Mouse (Mus musculus) embryo, embryonic 11.5 days (tissue): ENCODE measurements around the gene Cobll1.
"Not testable (repeated sequence)": the region's sequence is repeated elsewhere in the genome, so short reads cannot be mapped to it uniquely, and the experiment has no call there.

Source experiments
- DNase-seq: peaks from one replicate; pipeline ENCODE4 v3.0.0-alpha.2; 2012; ENCODE audit warnings: low read depth, low spot score

The Cobll1 gene

DNA sequence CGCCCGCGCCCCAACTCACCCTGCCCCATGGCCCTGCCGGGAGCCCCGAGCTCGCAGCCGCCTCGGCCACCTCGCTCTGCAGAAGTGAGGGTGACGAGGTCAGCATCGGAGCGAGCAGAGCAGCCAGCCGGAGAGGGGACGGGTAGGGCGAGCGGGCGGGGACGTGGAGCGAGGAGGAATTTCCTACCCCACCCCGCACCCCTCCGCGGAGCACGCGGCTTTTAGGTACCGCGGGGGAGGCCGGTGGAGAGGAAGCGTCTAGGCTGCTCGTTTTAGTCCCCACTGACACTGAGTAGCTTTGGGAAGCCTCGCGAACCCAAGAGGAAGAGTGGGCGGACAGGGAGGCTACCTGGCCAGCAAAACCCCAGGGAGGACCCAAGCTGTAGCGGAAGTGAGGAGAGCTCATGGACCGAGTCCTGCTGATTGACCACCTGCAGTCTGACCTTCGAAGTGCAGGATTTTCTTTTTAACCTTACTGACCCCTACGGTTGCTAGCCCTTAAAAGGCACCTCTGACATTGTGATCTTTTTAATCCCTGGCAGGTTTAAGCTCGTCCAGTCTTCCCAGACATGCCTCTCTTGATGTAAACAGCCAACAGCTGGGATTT lies at the start of gene Cobll1:
Gene Cobll1, minus strand, starts transcription at position 440 of the 607 bp plus-strand sequence.
- DNase-seq, result peak; percentile 30

DNA sequence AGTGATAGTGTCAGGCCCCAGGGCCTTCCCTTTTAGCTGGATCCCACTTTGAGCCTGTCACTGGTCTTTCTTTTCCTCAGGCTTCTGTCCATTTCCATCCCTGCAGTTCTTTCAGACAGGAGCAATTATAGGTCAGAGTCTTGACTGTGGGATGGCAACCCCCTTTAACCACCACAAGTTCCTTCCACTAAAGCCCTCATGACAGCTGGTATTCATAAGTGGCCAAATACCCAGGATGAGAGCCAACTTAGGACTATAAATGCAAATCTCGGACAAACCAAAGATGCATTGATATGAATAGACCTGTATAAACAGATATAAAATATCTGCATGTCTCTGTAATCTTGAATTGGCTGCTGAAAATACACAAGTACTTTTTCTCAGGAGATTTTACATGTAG lies 49.5 kb upstream of the Cobll1 start:
- DNase-seq, result no peak

DNA sequence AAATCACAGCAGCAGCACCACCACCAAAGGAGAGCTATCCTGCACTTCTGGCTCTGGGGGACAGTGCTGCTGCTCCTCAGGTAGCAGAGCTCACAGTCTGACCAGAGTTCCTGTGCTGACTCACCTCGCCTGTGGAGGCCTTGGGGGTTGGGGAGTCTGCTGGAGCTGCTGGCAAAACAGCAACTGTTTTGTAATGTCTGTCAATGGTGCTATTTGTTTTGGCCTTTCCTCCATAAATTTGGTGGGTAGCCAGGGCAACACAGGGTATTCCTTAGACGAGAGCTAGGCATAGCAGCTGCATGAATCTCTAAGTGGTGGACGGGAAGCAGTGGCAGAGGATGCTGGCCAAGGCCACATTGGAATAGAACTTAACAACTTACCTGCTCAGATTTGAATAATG lies 46.2 kb upstream of the Cobll1 start:
- DNase-seq, result no peak

DNA sequence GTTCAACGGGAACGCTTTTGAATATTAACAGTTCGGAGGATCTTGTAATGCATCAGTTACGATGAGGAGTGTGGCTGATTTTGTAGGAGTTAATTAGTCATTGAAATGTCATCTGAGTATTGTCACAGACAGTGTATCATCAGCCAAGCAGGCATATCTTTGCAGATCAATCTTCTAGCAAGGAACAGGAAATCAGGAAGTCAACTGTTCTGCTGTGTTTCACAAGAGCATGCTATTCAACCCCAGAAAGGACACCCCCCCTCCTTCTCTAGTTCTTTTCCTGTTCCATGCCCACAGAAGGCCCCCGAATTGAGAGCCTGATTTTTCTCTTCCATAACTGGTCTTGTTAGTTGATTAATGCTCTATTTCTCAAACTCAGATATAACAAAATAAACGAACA lies 43.8 kb upstream of the Cobll1 start:
- no peak for DNase-seq

DNA sequence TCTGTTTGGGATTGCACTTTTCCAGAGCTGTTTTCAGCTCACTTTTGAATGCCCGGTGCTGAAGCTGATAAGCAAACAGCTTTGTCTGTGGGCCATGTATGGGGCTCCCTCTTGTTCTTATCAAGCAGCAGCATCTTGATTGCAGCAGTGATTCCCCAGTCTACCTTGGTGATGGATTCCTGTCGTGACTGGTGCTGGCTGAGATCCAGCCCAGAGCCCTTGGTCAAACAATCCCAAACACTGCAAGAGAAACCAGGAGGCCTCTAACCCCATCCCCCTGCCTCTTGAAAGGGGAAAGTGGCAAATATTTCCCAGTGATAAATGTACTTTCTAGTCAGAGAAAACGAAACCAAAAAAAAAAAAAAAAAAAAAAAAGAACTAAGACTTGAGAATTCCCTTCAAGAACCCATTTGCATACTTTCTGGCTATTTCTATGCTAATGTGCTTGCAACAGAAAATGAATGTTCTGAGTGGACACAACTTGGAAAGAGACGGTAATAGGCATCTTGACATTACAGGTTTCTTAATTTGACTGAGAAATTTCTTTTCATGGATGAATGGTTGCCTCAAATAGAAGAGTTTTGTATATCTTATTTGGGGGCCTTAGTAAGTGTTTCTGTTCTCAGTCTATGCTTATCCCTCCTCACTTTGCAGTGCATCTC lies 40.0 kb upstream of the Cobll1 start:
- no peak for DNase-seq

DNA sequence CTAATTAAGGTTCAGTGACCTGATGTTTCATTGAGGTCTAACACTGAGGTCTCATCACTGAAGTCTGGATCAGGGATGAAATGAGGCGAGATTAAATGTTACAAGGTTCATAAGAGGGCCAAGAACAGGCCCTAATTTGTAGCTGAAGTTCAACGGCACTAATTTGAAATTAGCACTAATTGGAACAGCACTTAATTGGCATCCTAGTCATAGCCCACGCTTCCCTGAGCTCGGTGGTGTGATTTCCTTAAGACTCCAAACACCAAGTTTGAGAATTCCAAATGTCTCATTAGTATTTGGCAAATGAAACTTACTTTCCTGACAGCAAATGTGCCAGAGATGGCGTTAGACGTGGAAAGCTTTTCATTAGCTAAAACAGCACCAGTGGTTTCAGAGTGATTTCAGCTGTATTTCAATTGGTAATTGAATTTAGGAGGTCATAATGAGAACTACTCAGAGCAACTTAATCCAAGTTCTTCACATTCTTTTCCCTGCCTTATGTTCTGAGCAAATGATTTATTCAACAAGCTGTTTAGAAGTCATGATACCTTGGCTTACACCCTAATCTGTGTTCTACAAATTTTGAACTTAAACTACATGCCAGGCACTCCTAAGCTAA lies 36.3 kb upstream of the Cobll1 start:
- DNase-seq, result no peak

DNA sequence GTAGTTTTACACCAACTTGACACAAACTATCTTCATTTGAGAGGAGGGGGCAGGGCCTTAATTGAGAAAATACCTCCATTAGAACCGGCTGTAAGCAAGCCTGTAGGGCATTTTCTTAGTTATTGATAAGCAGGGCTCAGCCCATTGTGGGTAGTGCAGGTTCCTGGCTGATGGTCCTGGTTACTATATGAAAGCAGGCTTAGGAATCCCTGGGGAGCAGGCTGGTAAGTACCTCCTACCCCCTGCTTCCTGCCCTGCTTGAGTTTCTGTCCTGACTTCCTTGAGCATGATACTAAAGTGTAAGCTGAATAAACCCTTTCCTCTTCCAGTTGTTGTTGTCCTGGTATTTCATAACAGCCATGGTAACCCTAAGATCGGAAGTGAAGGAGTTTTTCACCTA lies 34.7 kb upstream of the Cobll1 start:
- no peak for DNase-seq

DNA sequence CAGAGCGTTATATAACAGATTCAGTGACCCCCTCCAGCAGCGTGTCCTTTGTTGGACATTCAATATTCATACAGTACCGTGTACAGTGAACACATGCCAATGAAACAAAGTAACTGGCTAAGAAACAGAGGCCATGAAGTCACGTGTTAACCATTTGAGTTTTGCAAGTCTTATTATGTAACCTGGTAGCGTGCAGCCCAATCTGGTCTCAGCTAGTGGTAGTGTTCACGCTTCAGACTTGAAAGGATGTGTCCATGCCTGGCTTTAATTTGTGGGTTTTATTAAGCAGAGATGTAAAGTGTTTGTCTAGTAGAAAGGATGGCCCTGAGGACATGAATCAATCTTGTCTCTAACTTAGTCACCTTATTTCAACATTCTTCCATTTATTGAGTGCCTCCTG lies 29.5 kb upstream of the Cobll1 start:
- DNase-seq, result no peak

DNA sequence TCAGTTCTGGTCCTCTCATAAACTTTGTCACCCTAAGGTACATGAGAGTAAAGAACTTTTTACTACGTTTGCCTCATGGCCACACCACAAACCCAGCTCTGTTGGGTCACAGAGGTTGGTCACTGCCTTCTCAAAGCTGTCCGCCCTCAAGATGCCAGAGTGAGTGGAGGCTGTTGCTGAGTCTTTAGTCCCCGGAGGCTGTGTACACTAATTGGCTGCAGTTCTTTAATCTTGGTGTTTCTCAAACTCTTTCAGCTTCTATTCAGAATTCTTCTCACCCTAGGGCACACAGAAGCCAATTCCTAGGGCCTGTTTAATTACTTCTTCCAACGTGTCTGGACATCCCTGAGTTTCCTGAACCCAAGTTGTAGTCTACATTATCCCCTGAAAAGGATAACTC lies 28.6 kb upstream of the Cobll1 start:
- no peak for DNase-seq

DNA sequence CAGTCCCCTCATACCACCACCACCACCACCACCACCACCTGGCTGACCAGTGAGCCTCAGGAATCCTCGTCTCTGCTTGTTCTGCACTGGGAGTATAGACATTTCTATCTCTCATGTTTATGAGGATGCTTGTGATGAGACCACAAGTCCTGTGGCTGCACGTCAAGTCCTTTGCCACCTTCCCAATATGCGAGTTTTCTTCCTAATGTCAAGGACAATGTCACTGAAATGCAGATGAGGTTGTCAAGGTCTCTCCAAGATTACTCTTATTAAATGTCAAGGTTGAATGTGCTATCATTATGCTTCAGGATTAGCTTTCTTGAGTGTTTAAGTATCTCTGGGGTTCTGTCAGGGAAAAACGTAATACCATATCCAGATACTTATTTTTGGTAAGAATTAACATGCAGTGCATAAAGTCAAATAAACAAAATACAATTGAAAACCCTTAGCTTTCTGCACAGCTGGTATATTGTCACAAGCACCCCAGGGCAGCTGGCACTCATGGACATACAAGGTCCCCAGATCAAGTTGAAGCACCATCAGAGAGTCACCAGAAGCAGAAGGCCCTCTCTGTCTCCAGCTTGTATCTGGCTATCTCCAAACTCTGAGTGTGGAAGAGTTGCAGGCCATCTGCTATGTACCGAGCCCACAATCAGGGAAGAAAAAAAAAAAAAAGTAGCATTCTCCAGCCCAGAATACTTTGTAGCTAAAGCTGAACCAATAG lies 27.5 kb upstream of the Cobll1 start:
- no peak for DNase-seq

DNA sequence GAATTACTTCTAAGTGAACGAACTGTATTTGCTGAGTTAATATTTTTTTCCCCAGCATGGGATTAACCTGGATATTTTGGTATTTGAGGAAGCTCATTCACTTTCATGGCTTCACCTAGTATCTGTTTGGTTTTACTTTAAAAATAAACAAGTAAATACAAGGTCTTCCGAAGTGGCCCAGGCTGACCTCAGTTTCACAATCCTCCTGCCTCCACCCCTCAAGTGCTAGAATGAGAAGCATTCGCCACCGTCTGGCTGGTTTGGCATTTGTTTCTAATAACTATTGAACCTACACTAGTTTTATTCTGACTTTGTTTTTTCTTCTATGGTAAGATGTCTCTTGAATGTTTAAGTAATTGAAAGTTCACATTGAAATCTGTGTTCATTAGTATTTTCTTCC lies 23.0 kb upstream of the Cobll1 start:
- no peak for DNase-seq

DNA sequence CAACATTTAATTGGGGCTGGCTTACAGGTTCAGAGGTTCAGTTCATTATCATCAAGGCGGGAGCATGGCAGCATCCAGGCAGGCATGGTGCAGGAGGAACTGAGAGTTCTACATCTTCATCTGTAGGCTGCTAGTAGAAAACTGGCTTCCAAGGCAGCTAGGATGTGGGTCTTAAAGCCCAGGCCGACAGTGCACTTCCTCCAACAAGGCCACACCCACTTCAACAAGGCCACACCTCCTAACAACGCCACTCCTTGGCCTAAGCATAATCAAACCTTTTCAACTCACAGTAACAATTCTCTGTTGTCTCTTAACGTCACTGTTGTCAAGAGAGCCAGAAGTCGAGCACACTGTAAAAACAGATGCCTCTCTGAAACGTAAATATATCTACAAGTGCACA lies 21.6 kb upstream of the Cobll1 start:
- DNase-seq, result not testable (repeated sequence)

DNA sequence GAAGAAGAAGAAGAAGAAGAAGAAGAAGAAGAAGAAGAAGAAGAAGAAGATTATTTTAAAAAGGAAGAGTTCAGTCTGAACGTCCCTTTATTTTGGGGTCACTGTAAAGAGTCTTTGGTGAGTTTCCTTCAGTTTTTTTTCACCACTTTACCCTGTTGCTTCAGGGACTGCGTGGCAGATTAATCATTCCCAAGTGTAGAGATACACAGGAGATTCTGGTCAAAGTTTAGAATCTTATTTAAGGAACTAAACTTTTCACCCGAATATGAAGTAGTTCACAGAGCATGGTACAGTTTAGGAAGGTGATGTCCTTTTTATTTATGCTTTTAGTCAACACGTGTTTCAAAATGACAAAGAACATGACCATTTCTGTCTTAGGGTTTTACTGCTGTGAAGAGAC lies 21.2 kb upstream of the Cobll1 start:
- no peak for DNase-seq

DNA sequence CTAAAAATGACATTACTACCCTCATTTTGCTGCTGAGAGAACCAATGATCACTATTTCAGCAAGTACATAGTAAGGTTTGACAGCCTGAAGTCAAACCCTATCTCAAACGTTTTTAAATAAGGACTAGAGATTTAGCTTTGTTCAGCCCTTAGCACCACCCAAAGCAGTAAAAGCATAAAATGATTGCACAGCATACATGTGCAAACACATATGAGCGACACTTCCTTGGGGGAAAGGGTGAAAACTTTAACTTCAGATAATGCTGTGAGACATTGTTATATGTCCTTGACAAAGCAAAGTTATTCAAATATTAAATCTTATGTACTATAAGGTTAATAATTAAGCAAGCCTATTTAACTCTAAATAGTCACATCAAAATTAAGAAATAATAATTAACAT lies 18.2 kb upstream of the Cobll1 start:
- no peak for DNase-seq

DNA sequence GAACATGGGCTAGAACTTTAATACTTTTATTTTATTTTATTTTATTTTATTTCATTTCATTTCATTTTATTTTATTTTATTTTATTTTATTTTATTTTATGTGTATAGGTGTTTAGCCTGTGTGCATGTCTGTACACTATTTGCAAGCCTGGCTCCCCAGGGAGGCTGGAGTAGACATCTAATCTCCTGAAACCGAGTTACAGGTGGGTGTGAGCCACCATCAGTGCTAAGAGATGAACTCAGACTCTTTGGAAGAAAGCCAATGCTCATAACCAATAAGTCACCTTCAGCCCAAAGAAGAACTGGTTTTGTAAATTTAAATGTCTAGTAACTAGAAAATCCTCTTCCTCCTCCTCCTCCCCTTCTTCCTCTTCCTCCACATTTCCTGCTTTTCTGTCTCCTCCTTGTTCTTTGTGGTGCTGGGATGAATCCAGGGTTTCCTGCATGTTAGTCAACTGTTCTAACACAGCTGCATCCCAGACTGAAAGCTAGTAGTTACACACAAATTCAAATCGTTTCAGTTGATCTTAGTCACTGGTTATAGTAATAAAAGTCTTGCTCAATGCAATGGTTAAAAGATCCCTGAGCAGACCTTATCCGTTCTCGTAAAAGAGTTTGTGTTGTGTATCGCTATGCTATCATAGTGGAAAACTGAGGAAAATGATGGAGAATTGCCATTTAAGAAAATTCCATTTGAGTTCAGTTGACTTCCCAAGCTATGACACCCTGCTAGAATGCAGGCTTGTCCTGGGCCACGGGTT lies 17.5 kb upstream of the Cobll1 start:
- no peak for DNase-seq

DNA sequence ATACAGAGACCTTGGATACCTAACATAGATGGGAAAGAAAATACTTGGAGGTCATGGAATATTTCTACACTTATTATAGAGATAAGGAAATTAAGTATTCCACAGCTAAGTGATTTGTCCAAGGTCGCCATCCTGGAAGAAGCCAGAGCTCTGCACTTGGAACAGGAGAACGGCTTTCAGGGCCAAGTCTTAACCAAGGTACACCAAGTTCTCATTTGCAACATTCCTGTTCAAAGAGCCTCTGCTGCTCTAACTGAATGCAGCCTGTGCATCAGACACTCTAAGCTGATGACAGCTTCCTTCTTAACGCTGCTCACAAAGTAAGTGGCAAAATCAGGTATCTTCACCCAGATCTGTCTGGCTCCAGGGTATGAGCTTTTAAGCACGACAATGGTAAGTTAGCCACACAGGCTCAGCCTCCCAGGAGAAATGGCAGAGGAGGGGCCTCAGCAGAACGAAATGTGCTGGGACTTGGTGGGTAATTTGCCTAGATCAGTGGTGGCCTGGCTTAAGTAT lies 11.4 kb upstream of the Cobll1 start:
- DNase-seq, result no peak

DNA sequence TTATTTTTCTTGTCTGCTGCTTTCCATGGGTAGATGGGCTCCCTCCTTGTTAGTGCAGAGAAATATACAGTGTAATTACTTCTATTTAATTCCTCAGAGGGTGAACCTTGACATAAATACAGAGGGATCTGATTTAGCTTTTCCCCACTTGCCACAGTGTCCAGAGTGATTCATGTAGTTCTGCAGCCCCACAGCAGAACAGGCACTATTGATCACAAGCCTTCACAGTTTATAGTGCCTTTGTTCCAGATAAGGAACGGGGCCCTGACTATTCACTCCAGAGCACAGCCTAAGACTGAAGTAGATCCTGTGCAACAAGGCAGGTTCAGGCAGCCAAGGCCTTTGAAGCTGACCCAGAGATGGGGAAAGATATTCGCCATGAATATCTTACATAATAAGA lies 10.4 kb upstream of the Cobll1 start:
- no peak for DNase-seq

DNA sequence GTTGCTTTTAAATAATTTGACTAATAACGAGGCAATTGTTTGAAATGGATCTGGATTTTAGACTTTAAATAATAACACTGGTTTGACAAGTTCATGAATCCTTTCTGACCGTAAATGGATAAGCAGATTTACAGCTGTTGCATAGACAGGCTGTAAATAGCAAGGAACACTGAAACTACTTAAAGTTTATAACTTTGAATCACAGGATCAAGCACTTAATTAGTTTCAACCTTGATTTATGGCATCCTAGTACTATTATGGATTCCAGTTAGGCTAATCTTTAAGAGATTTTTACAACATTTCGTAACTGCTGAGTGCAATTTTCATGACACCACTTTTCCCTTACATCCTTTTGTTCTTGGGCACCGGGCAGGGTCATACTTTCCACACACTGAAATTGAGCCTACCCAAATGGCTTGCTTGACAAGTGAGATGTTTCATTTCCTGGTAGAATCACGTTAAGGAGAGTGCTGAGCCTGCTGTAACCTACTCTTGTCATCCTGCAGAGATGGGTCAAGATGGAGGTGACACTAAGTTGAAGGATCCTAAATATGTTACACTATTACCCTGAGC lies 1.1 kb upstream of the Cobll1 start:
- DNase-seq, result no peak

DNA sequence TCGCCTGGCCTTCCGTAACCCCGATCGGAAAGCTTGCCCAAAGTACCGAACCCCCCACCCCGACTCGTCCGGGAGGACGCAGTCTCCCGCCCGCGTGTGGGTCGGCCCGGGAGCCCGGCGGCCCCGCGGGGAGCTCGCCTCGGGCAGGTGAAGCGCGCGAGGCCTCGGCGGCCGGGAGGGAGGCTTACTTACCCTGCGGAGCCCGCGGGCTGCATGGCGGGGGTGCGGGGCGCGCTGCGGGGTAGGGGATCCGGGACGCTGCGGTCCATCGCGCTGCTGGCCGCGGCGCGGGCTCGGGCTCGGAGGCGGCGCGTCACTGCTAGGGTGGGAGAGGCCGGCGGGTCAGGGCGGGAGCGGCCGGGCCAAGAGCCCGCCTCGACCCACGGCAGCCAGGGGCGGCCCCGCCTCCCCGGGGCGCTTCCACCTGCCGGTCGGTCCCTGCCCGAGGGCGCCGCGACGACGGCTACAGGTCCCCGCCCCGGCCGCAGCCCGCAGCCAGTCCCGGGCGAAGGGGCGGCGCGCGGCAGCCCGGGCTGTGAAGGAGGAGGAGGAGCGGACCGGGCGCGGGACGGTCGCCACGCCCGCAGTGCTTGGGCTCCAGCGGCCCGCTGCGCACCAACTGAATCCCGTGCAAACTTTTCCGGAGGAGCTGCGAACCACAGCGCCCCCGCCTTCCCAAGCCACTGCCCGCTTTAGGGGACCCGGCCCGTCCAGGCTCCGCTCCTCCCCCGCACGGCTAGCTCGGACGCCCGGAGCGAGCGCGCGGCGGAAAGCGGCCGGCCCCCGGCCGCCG lies 836 bp downstream of the Cobll1 start:
- peak; percentile 41 for DNase-seq

DNA sequence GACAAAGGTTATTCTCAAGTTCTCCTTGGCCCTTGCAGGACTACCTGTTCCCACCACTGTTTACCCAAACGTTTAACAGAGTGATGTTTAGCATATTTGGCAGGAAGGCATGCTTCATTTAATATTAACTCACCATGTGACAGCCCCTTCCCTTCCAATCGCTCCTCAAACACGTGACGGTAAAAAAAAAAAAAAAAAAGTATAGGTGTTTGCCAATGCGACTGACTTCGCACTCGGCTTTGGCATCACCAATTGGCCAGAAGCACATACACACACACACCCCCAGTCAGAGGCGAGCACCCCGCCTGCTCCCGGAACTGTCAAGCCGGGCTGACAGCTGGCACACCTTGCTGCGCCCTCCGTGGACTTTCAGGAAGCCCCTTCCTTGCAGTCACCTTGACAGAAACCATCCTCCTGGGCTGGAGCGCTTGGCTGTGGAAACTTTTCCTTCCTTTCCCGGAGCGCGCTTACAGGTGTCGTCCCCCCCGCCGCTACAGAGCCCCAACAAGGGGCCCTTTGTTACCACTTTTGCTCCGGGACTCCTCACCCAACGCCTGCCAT lies 1.5 kb downstream of the Cobll1 start:
- DNase-seq, result no peak
